ENCODE assay signal across 8 mouse cellular contexts in genomic region chr12:41485512-41486215, GRCm38 (mm10). TPM values are rescaled to one million over a fixed set of nuclear protein-coding genes. Genes with fewer than 3 reads are reported as not detected.
DNase-seq lines count a peak whose midpoint lies in the region; ATAC-seq and TF ChIP-seq lines count a peak whose summit lies in the region.

No protein-coding gene starts in this region.

- peak; percentile 11; the same call in 1 of the 2 replicates for TF ChIP-seq CTCF in forebrain, postnatal 0 days (IDR thresholded peaks at IDR 0.05; ENCODE audit: low read depth)
- TF ChIP-seq CTCF in olfactory bulb, adult 2 months (IDR thresholded peaks at IDR 0.05; ENCODE audit: insufficient read depth, low read depth, low read length): no peak

- peak overlapping the region; percentile 73 for H3K4me3 ChIP-seq in forebrain, postnatal 0 days (ENCODE audit: low read depth, low read length)
- H3K4me3 ChIP-seq in olfactory bulb, adult 2 months (ENCODE audit: insufficient read depth, low read depth, low read length): peak overlapping the region; percentile 91

- H3K4me1 ChIP-seq in forebrain, postnatal 0 days (ENCODE audit: insufficient read depth): no peaks in the 10 kb centered on the region
- peaks cover 2% of the 10 kb centered on the region; the same call in 1 of the 2 replicates for H3K4me1 ChIP-seq in olfactory bulb, adult 2 months (ENCODE audit: control insufficient read depth, insufficient read depth, low read length)

- WGBS in forebrain, postnatal 0 days: 6% methylated on average over 12 of the region's 12 CpGs
- WGBS in olfactory bulb, adult 2 months: 1% methylated on average over 12 of the region's 12 CpGs

- TF ChIP-seq POLR2A in olfactory bulb, adult 2 months (IDR thresholded peaks at IDR 0.05; ENCODE audit: insufficient read depth, low read depth, low read length): peak; percentile 72

- no peaks in the 10 kb centered on the region for H3K27me3 ChIP-seq in forebrain, postnatal 0 days (ENCODE audit: insufficient read depth, low read length)

- ATAC-seq in forebrain, postnatal 0 days: peak; percentile 96

- no peaks in the 10 kb centered on the region for H3K36me3 ChIP-seq in forebrain, postnatal 0 days (ENCODE audit: insufficient read depth)

- H3K9ac ChIP-seq in forebrain, postnatal 0 days: peak overlapping the region; percentile 79

- H3K9me3 ChIP-seq in forebrain, postnatal 0 days (ENCODE audit: low read length): no peaks in the 10 kb centered on the region

- peak overlapping the region; percentile 92 for H3K27ac ChIP-seq in forebrain, postnatal 0 days (ENCODE audit: low read depth, low read length)
- H3K27ac ChIP-seq in olfactory bulb, adult 2 months (ENCODE audit: insufficient read depth, low read depth, low read length): peak overlapping the region; percentile 96

- peak overlapping the region; percentile 58 for H3K4me2 ChIP-seq in forebrain, postnatal 0 days (ENCODE audit: low read depth)

- DNase-seq in Muller cell, postnatal 12 days (ENCODE audit: inconsistent ontology term): peak; percentile 85
- DNase-seq in cerebellum, adult 18-20 months: peak; percentile 77 to 81
- DNase-seq in forebrain, postnatal 0 days: peak; percentile 92
- DNase-seq in heart, postnatal 4 days: peak; percentile 51
- peak; percentile 67 for DNase-seq in layer of hippocampus, adult 9-10 months (ENCODE audit: low spot score)
- peak; percentile 32 to 55 for DNase-seq in lung, adult 18-20 months
- no peak for DNase-seq in thymus, postnatal 10 days (ENCODE audit: low spot score in 2 of 2)

RNA-seq across cellular contexts. Expression of gene Lrrn3, which starts 0.6 kb away (rescaled TPM):
- total RNA-seq in forebrain, postnatal 0 days (2014; rRNA removed): 116 and 127 TPM in 2 replicates
- polyA plus RNA-seq in forebrain, postnatal 0 days (2015; fragmentation: Nextera tagmentation; extraction: Ambion mirVana): 80.0 and 92.8 TPM in 2 replicates
- under 1 TPM; 0.43 to 0.61 TPM for total RNA-seq in heart, postnatal 4 days (2021)
- polyA plus RNA-seq in olfactory bulb, adult 2 months (2012; ENCODE audit: insufficient read depth, insufficient read length, low replicate concordance, missing spikeins): not detected in 2 replicates

Comparison
In these comparisons a context has a peak if more than half of its experiments do, and no peak if none do; other contexts are left out.
1. DNase-seq: peak in Muller cell, postnatal 12 days (single experiment), cerebellum, adult 18-20 months (2 of 2), forebrain, postnatal 0 days (single experiment), heart, postnatal 4 days (single experiment), layer of hippocampus, adult 9-10 months (single experiment) and lung, adult 18-20 months (2 of 2); none in thymus, postnatal 10 days (0 of 2).
2. RNA of gene Lrrn3, which starts 0.6 kb away (total RNA-seq): 116 to 127 TPM in forebrain, postnatal 0 days; 0.43 to 0.61 TPM in heart, postnatal 4 days; every median in the first group is over 10 times any median in the second.